8 mouse cellular contexts compared by ENCODE assay signal in the genomic region with DNA sequence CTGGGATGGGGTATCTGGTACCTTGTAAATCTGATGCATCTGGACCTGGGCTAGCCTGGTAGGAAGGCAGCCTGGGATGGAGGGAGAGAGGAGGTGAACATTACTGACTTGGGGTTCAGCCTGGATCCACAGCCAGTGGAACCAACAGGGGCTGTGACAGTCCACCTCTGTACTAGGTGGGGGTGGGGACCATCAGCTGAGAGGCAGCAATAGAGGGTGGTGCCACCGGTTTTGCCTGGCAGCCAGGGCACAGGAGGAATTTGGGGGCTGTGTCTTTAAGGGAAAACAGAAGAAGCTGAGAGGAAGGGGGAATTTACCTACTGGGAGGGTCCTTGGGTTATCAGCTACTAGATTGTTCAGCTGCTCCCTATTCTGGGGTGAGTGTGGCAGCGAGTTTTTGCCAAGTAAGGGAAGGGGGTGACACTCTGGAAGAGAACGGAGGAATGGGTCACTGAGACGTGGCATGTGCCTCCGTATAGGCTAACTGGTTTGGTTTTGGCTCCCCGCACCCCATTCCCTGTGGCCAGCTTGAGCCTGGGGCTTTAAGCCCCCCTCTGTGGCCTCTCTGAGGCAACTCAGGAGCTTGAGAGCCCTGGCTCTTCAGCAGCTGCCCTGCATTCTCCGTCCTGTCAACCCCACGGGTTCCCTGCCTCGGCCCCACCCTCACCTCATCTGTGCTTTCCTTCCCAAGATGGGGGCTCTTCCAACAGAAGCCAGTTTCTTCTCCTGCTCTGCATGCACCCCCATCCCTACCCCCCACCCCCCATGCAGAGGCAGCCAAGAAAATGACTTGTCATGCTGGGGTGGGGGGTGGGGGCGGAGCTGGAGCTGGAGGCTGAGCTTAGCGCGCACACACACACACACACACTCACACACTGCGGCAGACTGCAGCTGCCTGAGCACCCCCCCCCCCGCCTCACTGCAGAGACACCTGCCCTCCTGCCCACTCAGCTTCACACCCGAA. TPM values are rescaled to one million over a fixed set of nuclear protein-coding genes. Genes with fewer than 3 reads are reported as not detected.
A peak's percentile ranks its signal among the peaks of the same experiment; 100 is the strongest.
DNase-seq lines count a peak whose midpoint lies in the region; ATAC-seq and TF ChIP-seq lines count a peak whose summit lies in the region.

No protein-coding gene starts in this region.

- under 1% methylated on average over 15 of the region's 15 CpGs for WGBS in cerebellum, adult 2 months
- WGBS in neural tube, embryonic 12.5 days, result 3% methylated on average over 15 of the region's 15 CpGs

- 0 out of 2 replicates have a peak, but pooled peaks have one; percentile 40 for TF ChIP-seq POLR2A in cerebellum, adult 2 months (IDR thresholded peaks at IDR 0.05; ENCODE audit: borderline replicate concordance, insufficient read depth, low read length)

- H3K27me3 ChIP-seq in cerebellum, adult 2 months (ENCODE audit: control insufficient read depth, insufficient read depth, low read length), result no peaks in the 10 kb centered on the region
- no peaks in the 10 kb centered on the region for H3K27me3 ChIP-seq in neural tube, embryonic 12.5 days (replicated peaks)

- H3K9me3 ChIP-seq in neural tube, embryonic 12.5 days, result no peaks in the 10 kb centered on the region

- peak; percentile 46 for ATAC-seq in neural tube, embryonic 12.5 days (ENCODE audit: low FRiP score, low read depth)

- H3K27ac ChIP-seq in cerebellum, adult 2 months (ENCODE audit: insufficient read depth, low read length), result peak overlapping the region; percentile 93
- H3K27ac ChIP-seq in neural tube, embryonic 12.5 days, result peak overlapping the region; percentile 63

- DNase-seq in left cerebral cortex, adult 18-20 months (ENCODE audit: low spot score in 2 of 2), result peak; percentile 65 to 66
- no peak for DNase-seq in left cerebral cortex, adult 11 months (ENCODE audit: low spot score)
- DNase-seq in cerebellum, adult 2 months, result peak; percentile 70 to 79
- peak; percentile 27 to 30 for DNase-seq in heart, adult 9 months (ENCODE audit: low spot score in 2 of 2)
- DNase-seq in layer of hippocampus, postnatal 36 days, result peak; percentile 65 to 74
- DNase-seq in adrenal gland, postnatal 10 days, result no peak
- no peak for DNase-seq in spleen, adult 18-20 months

- H3K4me1 ChIP-seq in cerebellum, adult 2 months (ENCODE audit: control insufficient read depth, insufficient read depth, low read length), result peaks cover 28% of the 10 kb centered on the region
- peaks cover 46% of the 10 kb centered on the region for H3K4me1 ChIP-seq in neural tube, embryonic 12.5 days

- peaks cover 23% of the 10 kb centered on the region for H3K36me3 ChIP-seq in neural tube, embryonic 12.5 days

- TF ChIP-seq CTCF in cerebellum, adult 2 months (IDR thresholded peaks at IDR 0.05; ENCODE audit: borderline replicate concordance, insufficient read depth, low read depth, low read length), result no peak

- peak overlapping the region; percentile 99 for H3K4me3 ChIP-seq in cerebellum, adult 2 months (replicated peaks; ENCODE audit: insufficient read depth, low read depth, low read length)
- peak overlapping the region; percentile 54 for H3K4me3 ChIP-seq in neural tube, embryonic 12.5 days

- H3K4me2 ChIP-seq in neural tube, embryonic 12.5 days (replicated peaks), result peak overlapping the region; percentile 88

- peak overlapping the region; percentile 63 for H3K9ac ChIP-seq in neural tube, embryonic 12.5 days

RNA-seq across cellular contexts. Expression of gene Map1a, which starts 6.5 kb away (rescaled TPM):
- 100 to 1,000 TPM; 521 to 561 TPM for total RNA-seq in left cerebral cortex, adult 18-20 months (2021)
- polyA plus RNA-seq in cerebellum, adult 2 months (2012; rRNA removed), result 223 and 254 TPM in 2 replicates
- total RNA-seq in layer of hippocampus, postnatal 36 days (2021), result 100 to 1,000 TPM; 556 to 596 TPM
- polyA plus RNA-seq in neural tube, embryonic 12.5 days (2016; fragmentation: Nextera tagmentation; extraction: Ambion mirVana), result 10.3 and 12.6 TPM in 2 replicates
- total RNA-seq in adrenal gland, postnatal 10 days (2021), result 10 to 100 TPM in 1 of 2 experiments, 1 to 10 TPM in 1; 8.5 to 13.1 TPM

RNA-seq across cellular contexts. Expression of gene Trp53bp1, which starts 24.7 kb away (rescaled TPM):
- total RNA-seq in left cerebral cortex, adult 18-20 months (2021), result 100 to 1,000 TPM; 140 to 151 TPM
- 57.9 and 59.4 TPM in 2 replicates for polyA plus RNA-seq in cerebellum, adult 2 months (2012; rRNA removed)
- 100 to 1,000 TPM; 145 to 163 TPM for total RNA-seq in layer of hippocampus, postnatal 36 days (2021)
- polyA plus RNA-seq in neural tube, embryonic 12.5 days (2016; fragmentation: Nextera tagmentation; extraction: Ambion mirVana), result 177 and 178 TPM in 2 replicates
- total RNA-seq in adrenal gland, postnatal 10 days (2021), result 10 to 100 TPM; 46.0 to 68.0 TPM

RNA-seq across cellular contexts. Expression of gene Ppip5k1, which starts 59.3 kb away (rescaled TPM):
- 100 to 1,000 TPM; 132 to 136 TPM for total RNA-seq in left cerebral cortex, adult 18-20 months (2021)
- 160 and 183 TPM in 2 replicates for polyA plus RNA-seq in cerebellum, adult 2 months (2012; rRNA removed)
- total RNA-seq in layer of hippocampus, postnatal 36 days (2021), result 100 to 1,000 TPM in 1 of 2 experiments, 10 to 100 TPM in 1; 98.7 to 107 TPM
- 13.0 and 13.1 TPM in 2 replicates for polyA plus RNA-seq in neural tube, embryonic 12.5 days (2016; fragmentation: Nextera tagmentation; extraction: Ambion mirVana)
- 10 to 100 TPM; 40.0 to 51.3 TPM for total RNA-seq in adrenal gland, postnatal 10 days (2021)

Comparison
In these comparisons a context has a peak if more than half of its experiments do, and no peak if none do; other contexts are left out.
1. DNase-seq: peak in left cerebral cortex, adult 18-20 months (2 of 2), cerebellum, adult 2 months (2 of 2), heart, adult 9 months (2 of 2) and layer of hippocampus, postnatal 36 days (2 of 2); none in left cerebral cortex, adult 11 months (single experiment), adrenal gland, postnatal 10 days (single experiment) and spleen, adult 18-20 months (0 of 2).
2. RNA of gene Map1a, which starts 6.5 kb away (total RNA-seq): 556 to 596 TPM in layer of hippocampus, postnatal 36 days and 521 to 561 TPM in left cerebral cortex, adult 18-20 months; 8.5 to 13.1 TPM in adrenal gland, postnatal 10 days; every median in the first group is over 10 times any median in the second.